Mouse (Mus musculus) forebrain, embryonic 11.5 days (tissue): ENCODE data around the gene Mamdc2. TPM values are rescaled to one million over a fixed set of nuclear protein-coding genes. Genes with fewer than 3 reads are reported as not detected.

Source experiments
- ATAC-seq: fragments of 200-750 bp; cut with Nextera tagmentation; replicated peaks from 2 replicates; pipeline ENCODE4 v1.8.0; 2017; ENCODE audit warnings: moderate TSS enrichment; ENCODE audit not compliant: low FRiP score
- DNase-seq: peaks from one replicate; pipeline ENCODE4 v3.0.0-alpha.2; 2017; ENCODE audit warnings: low spot score
- H3K27ac ChIP-seq: fragments of 300-500 bp; sonication (generic); 2 replicates; pipeline ENCODE4 v1.5.1; 2014; ENCODE audit warnings: low read depth, low read length
- H3K27me3 ChIP-seq: fragments of 300-500 bp; sonication (generic); 2 replicates; pipeline ENCODE4 v1.6.1; 2014; ENCODE audit warnings: mild to moderate bottlenecking, low read length, mixed read lengths; ENCODE audit not compliant: control insufficient read depth, insufficient read depth
- H3K36me3 ChIP-seq: fragments of 300-500 bp; sonication (generic); 2 replicates; pipeline ENCODE4 v1.6.1; 2014; ENCODE audit warnings: mild to moderate bottlenecking, low read length, moderate library complexity, mixed read lengths; ENCODE audit not compliant: control insufficient read depth, insufficient read depth
- H3K4me1 ChIP-seq: fragments of 300-500 bp; sonication (generic); replicated peaks from 2 replicates; pipeline ENCODE4 v1.6.1; 2014; ENCODE audit warnings: low read length, mixed read lengths; ENCODE audit not compliant: control insufficient read depth, insufficient read depth
- H3K4me2 ChIP-seq: fragments of 300-500 bp; sonication (generic); 2 replicates; pipeline ENCODE4 v1.6.1; 2014; ENCODE audit warnings: low read depth, mild to moderate bottlenecking, low read length, moderate library complexity, mixed read lengths; ENCODE audit not compliant: severe bottlenecking
- H3K4me3 ChIP-seq: fragments of 300-500 bp; sonication (generic); 2 replicates; pipeline ENCODE4 v1.5.1; 2014; ENCODE audit warnings: low read depth, low read length
- H3K9ac ChIP-seq: fragments of 300-500 bp; sonication (generic); 2 replicates; pipeline ENCODE4 v1.6.1; 2014; ENCODE audit warnings: low read length
- H3K9me3 ChIP-seq: fragments of 300-500 bp; sonication (generic); 2 replicates; pipeline ENCODE4 v1.6.1; 2016; ENCODE audit warnings: low read length, mixed read lengths; ENCODE audit not compliant: control insufficient read depth
- WGBS: fragments of 180-500 bp; shearing (Covaris S2); extraction: QIAGEN DNeasy Blood & Tissue Kit; methylation state at CpG from one replicate; pipeline ENCODE4 v1.1.7; 2014; 5-methylcytosine and 5-hydroxymethylcytosine counted together
- polyA plus RNA-seq: library from polyadenylated mRNA; unstranded; fragments of >200 nt; fragmentation: Nextera tagmentation; extraction: Ambion mirVana; gene quantifications from 2 replicates; pipeline ENCODE4 v1.2.1, GENCODE M21; 2014

The Mamdc2 gene
- polyA plus RNA-seq, 1 experiment from 2014 or later: 1.2 TPM

GRCm38 (mm10) chr19:23299987-23300386 is 148.3 kb downstream of the Mamdc2 start:
- 90% methylated on average over 3 of the region's 3 CpGs for WGBS
- Histone ChIP-seq H3K27me3 (no peaks in the 10 kb centered on the region), H3K4me1 (no peaks in the 10 kb centered on the region), H3K27ac (no peak overlapping the region), H3K4me2 (no peak overlapping the region), H3K36me3 (no peaks in the 10 kb centered on the region), H3K9ac (no peak overlapping the region), H3K9me3 (no peaks in the 10 kb centered on the region), H3K4me3 (no peak overlapping the region)
- ATAC-seq (no peak), DNase-seq (no peak)

GRCm38 (mm10) chr19:23298917-23299316 is 149.3 kb downstream of the Mamdc2 start:
- 82% methylated on average over 1 of the region's 1 CpGs for WGBS
- H3K4me2 ChIP-seq: no peak overlapping the region
- H3K9me3 ChIP-seq: no peaks in the 10 kb centered on the region
- H3K4me3 ChIP-seq: no peak overlapping the region
- no peak overlapping the region for H3K9ac ChIP-seq
- no peaks in the 10 kb centered on the region for H3K36me3 ChIP-seq
- DNase-seq (no peak), ATAC-seq (no peak)
- no peaks in the 10 kb centered on the region for H3K4me1 ChIP-seq
- H3K27me3 ChIP-seq: no peaks in the 10 kb centered on the region
- H3K27ac ChIP-seq: no peak overlapping the region

- DNase-seq (no peak), ATAC-seq (no peak)
- H3K9me3 ChIP-seq: no peaks in the 10 kb centered on the region
Observed at GRCm38 (mm10) chr19:23297191-23297590, 151.1 kb downstream of the Mamdc2 start.

GRCm38 (mm10) chr19:23289251-23289650 is 159.0 kb downstream of the Mamdc2 start:
- no peak for DNase-seq
- Histone ChIP-seq H3K4me1 (no peaks in the 10 kb centered on the region), H3K9ac (no peak overlapping the region), H3K4me3 (no peak overlapping the region), H3K36me3 (no peaks in the 10 kb centered on the region), H3K9me3 (no peaks in the 10 kb centered on the region), H3K27ac (no peak overlapping the region), H3K4me2 (no peak overlapping the region), H3K27me3 (no peaks in the 10 kb centered on the region)
- 78% methylated on average over 1 of the region's 1 CpGs for WGBS
- ATAC-seq: no peak

More at GRCm38 (mm10) chr19:23297191-23297590, 151.1 kb downstream of the Mamdc2 start:
- no peaks in the 10 kb centered on the region for H3K4me1 ChIP-seq
- no peak overlapping the region for H3K27ac ChIP-seq
- no peaks in the 10 kb centered on the region for H3K36me3 ChIP-seq
- H3K4me2 ChIP-seq: no peak overlapping the region
- H3K9ac ChIP-seq: no peak overlapping the region
- H3K27me3 ChIP-seq: no peaks in the 10 kb centered on the region
- H3K4me3 ChIP-seq: no peak overlapping the region

GRCm38 (mm10) chr19:23281911-23282660 is 166.2 kb downstream of the Mamdc2 start:
- 46% methylated on average over 8 of the region's 8 CpGs for WGBS
- H3K9me3 ChIP-seq: no peaks in the 10 kb centered on the region
- no peak overlapping the region for H3K9ac ChIP-seq
- H3K4me3 ChIP-seq: no peak overlapping the region
- no peaks in the 10 kb centered on the region for H3K36me3 ChIP-seq
- H3K27me3 ChIP-seq: no peaks in the 10 kb centered on the region
- H3K4me2 ChIP-seq: no peak overlapping the region
- no peaks in the 10 kb centered on the region for H3K4me1 ChIP-seq
- H3K27ac ChIP-seq: no peak overlapping the region
- no peak for DNase-seq
- no peak for ATAC-seq

GRCm38 (mm10) chr19:23274054-23274724 is 174.1 kb downstream of the Mamdc2 start:
- Histone ChIP-seq H3K9me3 (no peaks in the 10 kb centered on the region), H3K9ac (no peak overlapping the region; the same call in 1 of the 2 replicates), H3K36me3 (no peaks in the 10 kb centered on the region), H3K27ac (no peak overlapping the region), H3K4me2 (peak overlapping the region; percentile 58), H3K4me3 (peak overlapping the region; percentile 80), H3K4me1 (peaks cover 5% of the 10 kb centered on the region; the same call in 1 of the 2 replicates), H3K27me3 (no peaks in the 10 kb centered on the region)
- DNase-seq (no peak), ATAC-seq (peak; percentile 45)
- 69% methylated on average over 4 of the region's 4 CpGs for WGBS

GRCm38 (mm10) chr19:23273355-23274053 is 174.7 kb downstream of the Mamdc2 start, which contains the start of gene Smc5:
Smc5 (minus strand) TSS chr19:23273897.
- ATAC-seq (peak; percentile 96), DNase-seq (peak; percentile 95)
- H3K4me1 ChIP-seq: peaks cover 5% of the 10 kb centered on the region; the same call in 1 of the 2 replicates
- 0 out of 2 replicates have a peak within 1 kb of the TSS, but pooled peaks have one; percentile 15 for H3K27ac ChIP-seq
- H3K9me3 ChIP-seq: no peaks in the 10 kb centered on the region
- no peaks in the 10 kb centered on the region for H3K27me3 ChIP-seq
- H3K9ac ChIP-seq: peak within 1 kb of the TSS; percentile 89
- H3K36me3 ChIP-seq: no peaks in the 10 kb centered on the region; the same call in 1 of the 2 replicates
- peak within 1 kb of the TSS; percentile 58 for H3K4me2 ChIP-seq
- whole genome bisulfite sequencing: under 1% methylated on average over 67 of the region's 69 CpGs
- peak within 1 kb of the TSS; percentile 80 for H3K4me3 ChIP-seq

- Histone ChIP-seq H3K4me3 (no peak overlapping the region), H3K27me3 (no peaks in the 10 kb centered on the region), H3K9ac (no peak overlapping the region), H3K4me1 (no peaks in the 10 kb centered on the region), H3K27ac (no peak overlapping the region), H3K4me2 (no peak overlapping the region), H3K36me3 (no peaks in the 10 kb centered on the region; the same call in 1 of the 2 replicates), H3K9me3 (no peaks in the 10 kb centered on the region)
- ATAC-seq: no peak
- DNase-seq: no peak
- 85% methylated on average over 9 of the region's 9 CpGs for WGBS
Observed at GRCm38 (mm10) chr19:23256771-23257170, 191.5 kb downstream of the Mamdc2 start.
